Mouse (Mus musculus): ENCODE results near the gene Gucy2e. TPM values are rescaled to one million over a fixed set of nuclear protein-coding genes. Genes with fewer than 3 reads are reported as not detected.

The Gucy2e gene
- total and polyA plus RNA-seq, 3 experiments: 0.06 to 1.8 (median 1.6) TPM

GRCm38 (mm10) chr11:69251135-69251842, 14.5 kb upstream of the Gucy2e start:
- Histone ChIP-seq H3K4me1 (ENCODE audit: control insufficient read depth, insufficient read depth, low read length) (peaks cover 1% of the 10 kb centered on the region; the same call in 1 of the 2 replicates), H3K9ac (ENCODE audit: low read depth, low read length) (no peak overlapping the region), H3K27me3 (ENCODE audit: control insufficient read depth, insufficient read depth, low read length) (no peaks in the 10 kb centered on the region), H3K79me2 (replicated peaks; ENCODE audit: control insufficient read depth, insufficient read depth, low read length) (no peaks in the 10 kb centered on the region), H3K36me3 (ENCODE audit: control insufficient read depth, insufficient read depth, low read length) (no peaks in the 10 kb centered on the region), H3K27ac (no peak overlapping the region), H3K4me3 (no peak overlapping the region)
- no peak for DNase-seq
- intact Hi-C loops (cut with DNase I): no loop called here
- TF ChIP-seq EP300 (IDR thresholded peaks at IDR 0.05; ENCODE audit: insufficient read depth, low read depth, low read length): no peak
- TF ChIP-seq CTCF (IDR thresholded peaks at IDR 0.05): peak; percentile 68
- WGBS: 64% methylated on average over 14 of the region's 14 CpGs

- Histone ChIP-seq H3K79me2 (replicated peaks; ENCODE audit: control insufficient read depth, insufficient read depth, low read length) (no peaks in the 10 kb centered on the region), H3K4me3 (no peak overlapping the region), H3K4me1 (ENCODE audit: control insufficient read depth, insufficient read depth, low read length) (peaks cover 1% of the 10 kb centered on the region), H3K27ac (no peak overlapping the region), H3K9ac (ENCODE audit: low read depth, low read length) (no peak overlapping the region), H3K27me3 (ENCODE audit: control insufficient read depth, insufficient read depth, low read length) (no peaks in the 10 kb centered on the region), H3K36me3 (ENCODE audit: control insufficient read depth, insufficient read depth, low read length) (no peaks in the 10 kb centered on the region)
- intact Hi-C loops (cut with DNase I): no loop called here
- 84% methylated on average over 5 of the region's 5 CpGs for WGBS
- no peak for DNase-seq
- TF ChIP-seq POLR2A (IDR thresholded peaks at IDR 0.05; ENCODE audit: insufficient read depth, low read depth, low read length): no peak
- TF ChIP-seq EP300 (IDR thresholded peaks at IDR 0.05; ENCODE audit: insufficient read depth, low read depth, low read length): no peak
- TF ChIP-seq CTCF (IDR thresholded peaks at IDR 0.05): no peak
Measured at GRCm38 (mm10) chr11:69250106-69250505, 13.3 kb upstream of the Gucy2e start.

- intact Hi-C loops (cut with DNase I): loop anchor here (5.0 kb wide), 1 partner anchor 187 kb away; no protein-coding TSS in a partner anchor
- no peaks in the 10 kb centered on the region for H3K79me2 ChIP-seq (replicated peaks; ENCODE audit: control insufficient read depth, insufficient read depth, low read length)
- no peak for TF ChIP-seq EP300 (IDR thresholded peaks at IDR 0.05; ENCODE audit: insufficient read depth, low read depth, low read length)
- no peak for TF ChIP-seq CTCF (IDR thresholded peaks at IDR 0.05)
- no peak for TF ChIP-seq POLR2A (IDR thresholded peaks at IDR 0.05; ENCODE audit: insufficient read depth, low read depth, low read length)
- H3K4me1 ChIP-seq (ENCODE audit: control insufficient read depth, insufficient read depth, low read length): peaks cover 1% of the 10 kb centered on the region
- H3K27me3 ChIP-seq (ENCODE audit: control insufficient read depth, insufficient read depth, low read length): no peaks in the 10 kb centered on the region
- no peak overlapping the region for H3K27ac ChIP-seq
- H3K4me3 ChIP-seq: no peak overlapping the region
- 81% methylated on average over 3 of the region's 3 CpGs for WGBS
- no peak overlapping the region for H3K9ac ChIP-seq (ENCODE audit: low read depth, low read length)
- DNase-seq: no peak
- H3K36me3 ChIP-seq (ENCODE audit: control insufficient read depth, insufficient read depth, low read length): no peaks in the 10 kb centered on the region
Measured at GRCm38 (mm10) chr11:69249131-69249530, 12.3 kb upstream of the Gucy2e start.

- peak in 1 of 2 experiments; percentile 36 for DNase-seq
- no peaks in the 10 kb centered on the region for H3K36me3 ChIP-seq (ENCODE audit: control insufficient read depth, insufficient read depth, low read length)
- peaks cover 1% of the 10 kb centered on the region for H3K4me1 ChIP-seq (ENCODE audit: control insufficient read depth, insufficient read depth, low read length)
- intact Hi-C loops (cut with DNase I): loop anchor here (5.0 kb wide), 1 partner anchor 183 kb away; no protein-coding TSS in a partner anchor
- peak overlapping the region; percentile 79 for H3K27ac ChIP-seq
- peak overlapping the region; percentile 38; the same call in 1 of the 2 replicates for H3K9ac ChIP-seq (ENCODE audit: low read depth, low read length)
- no peaks in the 10 kb centered on the region for H3K79me2 ChIP-seq (replicated peaks; ENCODE audit: control insufficient read depth, insufficient read depth, low read length)
- TF ChIP-seq EP300 (IDR thresholded peaks at IDR 0.05; ENCODE audit: insufficient read depth, low read depth, low read length) (no peak), POLR2A (IDR thresholded peaks at IDR 0.05; ENCODE audit: insufficient read depth, low read depth, low read length) (no peak), CTCF (IDR thresholded peaks at IDR 0.05) (no peak)
- 0% methylated on average over 2 of the region's 2 CpGs for WGBS
- peak overlapping the region; percentile 48 for H3K4me3 ChIP-seq
- no peaks in the 10 kb centered on the region for H3K27me3 ChIP-seq (ENCODE audit: control insufficient read depth, insufficient read depth, low read length)
Measured at GRCm38 (mm10) chr11:69245643-69246042, 8.8 kb upstream of the Gucy2e start.

- peaks cover 1% of the 10 kb centered on the region for H3K4me1 ChIP-seq (ENCODE audit: control insufficient read depth, insufficient read depth, low read length)
- H3K4me3 ChIP-seq: no peak overlapping the region; the same call in 1 of the 2 replicates
- peak in 1 of 2 experiments; percentile 13 for DNase-seq
- no peaks in the 10 kb centered on the region for H3K36me3 ChIP-seq (ENCODE audit: control insufficient read depth, insufficient read depth, low read length)
- intact Hi-C loops (cut with DNase I): loop anchor here (1.0 to 5.0 kb wide), 2 partner anchors 52 to 183 kb away; no protein-coding TSS in a partner anchor
- no peak overlapping the region for H3K27ac ChIP-seq
- TF ChIP-seq EP300 (IDR thresholded peaks at IDR 0.05; ENCODE audit: insufficient read depth, low read depth, low read length): 0 out of 2 replicates have a peak, but pooled peaks have one; percentile 40
- no peak for TF ChIP-seq POLR2A (IDR thresholded peaks at IDR 0.05; ENCODE audit: insufficient read depth, low read depth, low read length)
- peak; percentile 81 for TF ChIP-seq CTCF (IDR thresholded peaks at IDR 0.05)
- 13% methylated on average over 2 of the region's 2 CpGs for WGBS
- no peak overlapping the region for H3K9ac ChIP-seq (ENCODE audit: low read depth, low read length)
- no peaks in the 10 kb centered on the region for H3K79me2 ChIP-seq (replicated peaks; ENCODE audit: control insufficient read depth, insufficient read depth, low read length)
- H3K27me3 ChIP-seq (ENCODE audit: control insufficient read depth, insufficient read depth, low read length): no peaks in the 10 kb centered on the region
Measured at GRCm38 (mm10) chr11:69244911-69245310, 8.1 kb upstream of the Gucy2e start.
